Mouse (Mus musculus): ENCODE data around the gene Lap3.

Lap3 gene

DNA sequence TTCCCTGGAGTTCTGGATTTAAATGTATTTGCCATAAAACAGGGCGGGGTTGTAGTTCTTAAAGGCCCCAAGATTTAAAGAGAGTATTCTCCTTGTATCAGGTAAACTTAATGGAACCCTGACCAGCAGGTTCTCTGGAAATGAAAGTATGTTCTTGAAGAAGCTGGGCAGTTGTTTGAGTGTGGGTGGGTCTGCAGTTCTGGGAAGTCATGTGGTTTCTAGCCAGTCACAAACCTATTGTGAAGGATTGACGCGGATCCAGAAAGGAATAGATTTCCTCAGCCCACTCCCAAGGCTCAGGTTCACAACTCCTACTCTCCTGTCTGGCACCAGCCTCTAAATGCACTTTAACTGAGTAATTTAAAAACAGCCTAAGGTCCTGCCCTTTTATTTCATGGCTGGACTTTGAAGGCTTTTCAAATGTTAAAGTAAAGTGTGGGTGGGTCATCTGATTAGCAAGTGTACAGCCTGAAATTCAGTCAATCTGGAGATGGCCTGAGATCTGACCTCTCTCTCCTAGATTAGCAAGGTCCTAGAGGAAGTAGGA lies 2.3 kb downstream of the Lap3 start:
- DNase-seq (ENCODE audit: extremely low spot score, low spot score), result no peak

DNA sequence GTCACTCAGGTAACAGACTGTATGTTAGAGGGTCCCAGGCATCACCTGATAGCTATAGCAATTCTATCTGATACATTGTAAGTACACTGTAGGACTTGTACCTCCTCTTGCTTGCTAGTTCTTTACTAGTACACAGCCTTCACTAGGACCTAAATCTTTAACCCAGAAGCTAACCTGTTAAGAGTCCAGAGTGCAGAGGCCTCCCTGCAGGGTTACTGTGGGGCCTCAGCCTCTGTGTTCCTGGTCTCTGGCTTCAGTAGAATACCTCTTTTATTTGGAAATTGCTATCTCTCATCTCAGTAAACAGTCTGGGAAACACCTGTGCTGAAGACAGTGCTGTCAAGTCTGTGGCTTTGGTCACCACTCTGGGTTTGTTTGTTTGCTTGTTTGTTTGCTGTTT lies 2.9 kb downstream of the Lap3 start:
- DNase-seq (ENCODE audit: extremely low spot score, low spot score), result no peak

GRCm38 (mm10) chr5:45496479-45496878 lies 3.3 kb downstream of the Lap3 start:
- DNase-seq (ENCODE audit: extremely low spot score, low spot score), result no peak

DNA sequence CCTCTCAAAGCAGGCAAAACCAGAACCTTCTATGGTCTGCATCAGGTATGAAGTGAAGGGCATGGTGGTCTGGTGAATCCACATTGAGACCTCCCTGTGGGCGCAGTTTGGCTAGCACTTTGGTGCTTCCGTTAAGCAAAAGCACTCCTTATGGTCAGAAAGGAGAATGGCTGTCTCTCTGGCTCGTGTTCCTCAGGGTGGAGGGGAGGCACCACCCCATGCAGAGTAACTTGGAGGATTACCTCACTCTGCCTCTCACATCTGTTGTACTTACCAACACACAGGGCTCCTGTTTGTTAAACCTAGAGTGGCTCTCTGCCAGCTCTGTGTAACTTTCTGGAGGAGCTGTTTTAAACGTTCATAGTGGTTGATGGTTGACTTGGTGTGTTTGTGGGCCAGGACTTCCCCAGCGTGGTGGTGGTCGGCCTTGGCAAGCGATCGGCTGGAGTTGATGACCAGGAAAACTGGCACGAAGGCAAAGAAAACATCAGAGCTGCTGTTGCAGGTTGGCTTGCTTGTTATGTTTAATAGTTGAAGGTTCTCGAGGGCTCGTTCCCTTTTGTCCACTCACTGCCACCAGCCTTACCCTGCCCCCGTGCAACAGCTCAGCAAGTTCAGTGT lies 3.9 kb downstream of the Lap3 start:
- DNase-seq (ENCODE audit: extremely low spot score, low spot score), result no peak

DNA sequence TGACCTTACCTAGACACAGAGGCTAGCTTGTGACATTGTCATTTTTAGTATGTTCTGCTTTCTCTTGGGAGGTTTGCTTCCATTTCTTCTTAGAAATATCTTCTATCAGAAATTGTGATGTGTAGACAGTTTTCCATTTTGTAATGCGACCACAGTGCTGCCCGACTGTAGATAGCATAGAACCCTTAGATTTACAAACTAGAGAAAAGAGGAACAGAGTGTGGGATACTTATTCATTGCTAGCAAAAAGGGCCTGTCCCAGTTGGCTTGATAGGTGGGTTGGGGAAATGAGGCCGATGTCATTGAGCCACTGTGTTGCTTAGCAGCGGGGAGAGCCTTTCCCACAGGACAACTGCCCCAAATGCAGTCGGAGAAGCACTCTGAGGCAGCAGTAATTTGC lies 4.4 kb downstream of the Lap3 start:
- DNase-seq (ENCODE audit: extremely low spot score, low spot score), result no peak

- DNase-seq (ENCODE audit: extremely low spot score, low spot score), result no peak
Measured at GRCm38 (mm10) chr5:45510071-45510470, 16.9 kb downstream of the Lap3 start.

GRCm38 (mm10) chr5:45512908-45513307 lies 19.7 kb downstream of the Lap3 start:
- DNase-seq (ENCODE audit: extremely low spot score, low spot score), result no peak

GRCm38 (mm10) chr5:45513511-45513910 lies 20.3 kb downstream of the Lap3 start:
- no peak for DNase-seq (ENCODE audit: extremely low spot score, low spot score)

DNA sequence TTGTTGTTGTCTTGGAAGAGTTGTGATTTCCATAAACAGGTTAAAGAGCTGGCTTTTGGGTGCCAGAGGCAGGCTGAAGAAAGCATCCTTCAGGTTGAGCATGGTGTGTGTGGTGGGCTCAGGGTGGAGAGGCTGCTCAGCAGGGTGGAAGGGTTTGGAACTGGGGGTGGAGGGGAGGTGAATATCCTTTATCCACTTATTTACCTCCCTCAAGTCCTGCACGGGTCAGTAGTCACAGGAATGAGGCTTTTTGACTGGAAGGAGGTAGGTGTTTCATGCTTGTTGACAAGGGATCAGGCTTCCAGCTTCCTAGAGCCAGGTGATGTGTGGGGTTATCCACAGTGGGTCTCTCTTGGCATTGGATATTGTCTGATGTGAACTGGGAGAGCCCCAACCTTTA lies 21.4 kb downstream of the Lap3 start:
- DNase-seq (ENCODE audit: extremely low spot score, low spot score), result no peak

DNA sequence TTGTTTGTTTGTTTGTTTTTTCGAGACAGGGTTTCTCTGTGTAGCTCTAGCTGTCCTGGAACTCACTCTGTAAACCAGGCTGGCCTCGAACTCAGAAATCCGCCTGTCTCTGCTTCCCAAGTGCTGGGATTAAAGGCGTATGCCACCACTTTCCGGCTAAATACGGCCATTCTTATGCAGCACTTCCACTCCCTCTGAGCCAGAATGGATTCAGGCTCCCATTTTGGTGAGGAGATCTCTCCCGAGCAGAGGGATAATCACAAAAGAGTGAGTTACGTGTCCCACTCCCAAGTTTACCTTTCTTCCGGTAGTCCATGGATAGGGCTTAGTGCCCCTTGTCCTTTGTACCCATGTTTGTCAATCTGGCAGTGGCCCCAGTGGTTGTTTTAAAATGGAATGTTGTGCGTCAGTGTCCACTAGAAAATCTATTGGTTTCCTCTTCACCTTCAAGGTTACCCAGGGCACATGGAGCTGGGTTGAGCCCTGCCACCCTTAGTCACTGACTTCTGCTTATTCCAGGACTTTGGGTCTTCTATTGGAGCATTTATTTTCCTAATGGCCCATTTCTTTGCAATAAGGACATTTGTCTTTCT lies 22.1 kb downstream of the Lap3 start:
- no peak for DNase-seq (ENCODE audit: extremely low spot score, low spot score)

- peak; percentile 95 for DNase-seq (ENCODE audit: extremely low spot score, low spot score)
Measured at GRCm38 (mm10) chr5:45519960-45520808, 27.0 kb downstream of the Lap3 start, which contains the start of gene Med28. Med28 (plus strand) TSS chr5:45520229.

GRCm38 (mm10) chr5:45520809-45521110 lies 27.6 kb downstream of the Lap3 start:
- DNase-seq (ENCODE audit: extremely low spot score, low spot score), result no peak

DNA sequence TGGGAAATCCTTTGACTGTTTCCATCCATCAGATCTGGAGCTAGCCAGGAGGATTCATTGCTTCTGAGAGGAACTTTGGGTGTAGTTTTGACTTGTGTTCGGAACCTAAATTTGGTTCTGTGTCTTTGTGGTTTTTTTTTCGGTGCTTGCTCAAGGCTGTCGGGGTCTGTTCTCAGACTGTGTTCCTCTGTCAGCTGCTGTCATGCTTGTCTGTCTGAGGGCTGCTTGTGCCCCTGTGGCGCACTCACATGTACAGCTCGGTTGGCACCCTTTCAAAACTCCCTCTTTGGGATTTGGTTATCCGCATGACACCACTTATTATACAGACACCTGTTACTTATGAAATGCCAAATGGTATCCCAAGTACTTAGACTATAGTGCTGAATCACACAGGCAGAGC lies 28.4 kb downstream of the Lap3 start:
- DNase-seq (ENCODE audit: extremely low spot score, low spot score), result no peak

DNA sequence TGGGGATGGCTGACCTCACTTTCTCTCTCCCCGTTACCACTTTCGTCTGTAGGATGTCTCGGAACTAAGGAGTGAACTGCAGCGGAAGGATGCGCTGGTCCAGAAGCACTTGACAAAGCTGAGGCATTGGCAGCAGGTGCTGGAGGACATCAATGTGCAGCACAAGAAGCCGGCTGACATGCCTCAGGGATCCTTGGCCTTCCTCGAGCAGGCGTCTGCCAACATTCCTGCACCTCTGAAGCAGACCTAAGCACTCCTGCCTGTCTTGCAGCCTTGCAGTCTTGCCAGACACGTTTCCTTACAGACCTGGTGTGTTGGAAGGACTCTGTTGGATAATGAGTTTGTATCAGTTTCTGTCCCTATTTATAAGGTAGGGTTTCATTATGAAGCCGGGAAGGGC lies 31.9 kb downstream of the Lap3 start:
- DNase-seq (ENCODE audit: extremely low spot score, low spot score), result no peak

- no peak for DNase-seq (ENCODE audit: extremely low spot score, low spot score)
Measured at GRCm38 (mm10) chr5:45526338-45526737, 33.2 kb downstream of the Lap3 start.

DNA sequence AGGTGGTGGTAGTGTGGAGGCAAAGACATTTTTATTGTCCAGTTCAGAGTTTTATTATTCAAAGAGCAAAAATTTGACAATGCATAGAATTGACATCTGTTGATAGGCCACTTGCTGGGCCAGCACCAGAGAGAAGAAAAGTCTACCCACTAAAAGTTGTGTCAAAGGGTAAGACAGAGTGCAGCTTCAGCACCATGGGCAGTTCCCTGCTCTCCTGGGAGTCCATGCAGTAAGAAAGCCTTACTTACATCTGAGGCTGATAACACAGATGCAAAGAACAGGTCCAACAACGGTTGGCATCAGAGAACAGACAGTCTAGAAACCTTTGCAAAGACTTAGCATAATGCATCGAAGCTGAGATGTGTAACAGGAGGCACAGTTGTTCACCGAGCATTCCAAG lies 36.5 kb downstream of the Lap3 start:
- peak; percentile 32 for DNase-seq (ENCODE audit: extremely low spot score, low spot score)

DNA sequence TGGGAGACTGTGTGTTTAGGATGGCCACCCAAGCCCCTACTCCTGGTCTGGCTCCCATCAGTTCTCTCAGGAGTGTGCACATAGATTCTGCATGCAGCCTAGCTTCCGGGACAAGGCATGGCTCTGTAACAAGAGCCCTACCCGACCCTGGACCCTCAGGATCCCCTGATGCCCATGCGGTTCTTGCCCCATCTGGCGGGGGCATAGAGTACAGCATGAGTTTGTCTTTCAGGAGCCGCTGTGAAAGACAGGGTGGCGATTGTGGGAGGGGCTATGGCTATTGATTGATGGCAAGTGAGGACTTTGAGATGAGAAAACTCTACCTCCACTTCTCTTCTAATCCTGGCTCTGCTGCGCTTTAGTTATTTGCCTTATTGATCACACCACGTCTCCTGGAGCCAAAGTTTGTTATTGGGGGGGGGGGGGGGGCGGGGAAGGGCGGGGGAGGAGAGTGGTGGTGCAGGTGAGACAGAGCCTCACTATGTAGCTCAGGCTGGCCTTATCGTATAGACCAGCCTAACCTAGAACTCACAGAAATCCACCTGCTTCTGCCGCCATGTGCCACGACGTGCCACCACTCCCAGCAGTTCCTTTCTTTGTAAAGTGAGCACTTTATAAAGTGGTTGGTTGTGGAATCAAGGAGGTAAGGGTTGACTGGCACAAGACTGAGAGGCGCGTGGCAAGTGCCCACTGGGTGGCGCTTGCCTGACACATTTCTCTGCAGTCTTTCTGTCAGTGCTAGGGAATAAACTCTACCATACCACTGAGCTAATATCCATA lies 41.3 kb downstream of the Lap3 start:
- DNase-seq (ENCODE audit: extremely low spot score, low spot score), result peak; percentile 65

DNA sequence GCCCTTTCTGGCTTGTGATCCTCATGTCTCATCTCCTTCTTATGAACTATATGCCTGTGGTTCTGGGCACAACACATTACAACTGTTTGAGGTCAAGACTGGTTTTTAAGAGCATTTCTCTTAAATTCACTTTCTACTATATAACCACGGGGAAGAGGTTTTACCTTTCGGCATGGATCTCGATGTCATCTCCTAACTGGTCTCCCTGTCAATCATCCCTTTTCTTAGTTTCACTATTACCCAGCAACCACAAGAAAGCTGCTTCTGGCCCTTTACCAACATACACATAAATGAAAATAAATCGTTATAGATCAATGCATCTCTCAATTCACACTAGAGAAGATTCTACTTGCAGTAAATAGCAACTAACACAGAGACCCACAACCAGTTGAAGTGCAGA lies 42.0 kb downstream of the Lap3 start:
- no peak for DNase-seq (ENCODE audit: extremely low spot score, low spot score)

DNA sequence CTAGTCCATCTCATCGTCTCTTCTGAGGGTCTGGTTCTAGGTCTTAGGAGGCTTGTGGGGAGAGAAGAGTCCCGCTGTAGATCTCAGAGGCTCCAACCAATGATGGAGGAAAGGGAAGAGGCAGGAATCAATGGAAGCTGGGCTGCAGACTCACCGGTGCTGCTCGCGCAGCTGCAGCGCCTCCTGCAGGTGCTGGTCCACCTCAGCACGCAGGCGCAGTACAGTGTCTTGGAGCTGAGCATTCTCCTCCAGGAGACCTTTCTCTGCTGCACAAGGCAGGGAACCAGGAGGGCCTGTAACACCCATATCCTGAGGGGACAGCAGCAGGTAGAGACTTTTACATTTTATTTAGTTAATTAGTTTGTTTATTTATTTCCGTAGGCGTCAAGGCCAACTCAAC lies 46.3 kb downstream of the Lap3 start:
- no peak for DNase-seq (ENCODE audit: extremely low spot score, low spot score)

GRCm38 (mm10) chr5:45543374-45543773 lies 50.2 kb downstream of the Lap3 start:
- DNase-seq (ENCODE audit: extremely low spot score, low spot score), result peak; percentile 23

DNA sequence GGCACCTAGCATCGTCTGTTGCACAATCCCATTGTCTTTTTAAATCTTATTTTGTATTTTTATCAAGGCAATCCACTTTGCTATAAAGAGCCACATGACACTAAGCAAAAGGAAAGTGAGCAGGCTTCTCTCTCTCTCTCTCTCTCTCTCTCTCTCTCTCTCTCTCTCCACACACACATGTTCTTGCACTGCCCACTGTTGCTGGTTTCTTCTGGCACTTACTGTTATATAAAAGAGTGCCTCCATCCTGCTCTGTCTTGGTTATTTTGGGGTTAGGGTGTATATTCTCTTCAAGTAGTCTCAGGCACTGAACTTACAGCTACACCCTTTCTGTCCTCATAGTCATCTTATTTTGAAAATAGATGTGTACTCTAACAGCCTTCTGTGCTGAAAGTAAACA lies 56.4 kb downstream of the Lap3 start:
- no peak for DNase-seq (ENCODE audit: extremely low spot score, low spot score)

All from neural tube, embryonic 10.5 days (tissue).